Mouse (Mus musculus) heart, adult 2 months (tissue): ENCODE data around the gene Fam20b. TPM values are rescaled to one million over a fixed set of nuclear protein-coding genes. Genes with fewer than 3 reads are reported as not detected.
A peak's percentile ranks its signal among the peaks of the same experiment; 100 is the strongest.

Source experiments
- DNase-seq, 2 experiments: peaks; one replicate each; pipeline ENCODE4 v3.0.0; 2021
- H3K27ac ChIP-seq: fragments of 200-600 bp; 2 replicates; pipeline ENCODE4 v1.8.1; 2022
- H3K27me3 ChIP-seq: fragments of 200-500 bp; 2 replicates; pipeline ENCODE4 v1.6.1; 2012; ENCODE audit warnings: mild to moderate bottlenecking, low read length, inconsistent platforms, mixed read lengths; ENCODE audit not compliant: control insufficient read depth, insufficient read depth
- H3K36me3 ChIP-seq: fragments of 200-500 bp; 2 replicates; pipeline ENCODE4 v1.6.1; 2012; ENCODE audit warnings: low read length, inconsistent platforms; ENCODE audit not compliant: control insufficient read depth, insufficient read depth
- H3K4me1 ChIP-seq: fragments of 200-500 bp; 2 replicates; pipeline ENCODE4 v1.6.1; 2011; ENCODE audit warnings: low read length; ENCODE audit not compliant: control insufficient read depth, insufficient read depth
- H3K4me3 ChIP-seq: fragments of 200-600 bp; 2 replicates; pipeline ENCODE4 v1.8.1; 2022
- H3K79me2 ChIP-seq: fragments of 200-500 bp; replicated peaks from 2 replicates; pipeline ENCODE4 v1.6.1; 2012; ENCODE audit warnings: mild to moderate bottlenecking, inconsistent platforms, low read length, moderate library complexity, mixed read lengths; ENCODE audit not compliant: control insufficient read depth, insufficient read depth
- H3K9ac ChIP-seq: fragments of 200-500 bp; 2 replicates; pipeline ENCODE4 v1.6.1; 2012; ENCODE audit warnings: low read depth, mild to moderate bottlenecking, control low read depth, inconsistent platforms, low read length, mixed read lengths
- CTCF ChIP-seq: fragments of 200-600 bp; IDR thresholded peaks from 2 replicates; pipeline ENCODE4 v1.8.1; 2022; ENCODE audit warnings: antibody characterized with exemption, mild to moderate bottlenecking, moderate library complexity
- EP300 ChIP-seq: fragments of 200-500 bp; IDR thresholded peaks from 2 replicates; pipeline ENCODE4 v1.6.1; 2011; ENCODE audit warnings: low read depth, low read length, control low read depth; ENCODE audit not compliant: insufficient read depth
- POLR2A ChIP-seq: fragments of 200-500 bp; IDR thresholded peaks from 2 replicates; pipeline ENCODE4 v1.6.1; 2011; ENCODE audit warnings: mild to moderate bottlenecking, low read depth, low read length, control low read depth; ENCODE audit not compliant: insufficient read depth
- WGBS: fragments of 180-500 bp; shearing (Covaris S2); methylation state at CpG from one replicate; pipeline ENCODE4 v1.1.7; 2018; 5-methylcytosine and 5-hydroxymethylcytosine counted together
- intact Hi-C: fragments of 180-260 bp; cut with DNase I; formaldehyde crosslinking; loops from one replicate; pipeline ENCODE4 v1.15.1; 2025
- polyA plus RNA-seq: library from polyadenylated mRNA; depleted of rRNA; stranded (reverse); fragments of >200 nt; gene quantifications from 2 replicates; pipeline ENCODE4 v1.2.3, GENCODE M21; 2012
- total RNA-seq, 2 experiments: library from RNA; stranded (reverse); gene quantifications; 2 replicates each; pipeline ENCODE4 v1.2.3; 2021

The Fam20b gene
- total and polyA plus RNA-seq, 3 experiments, result 24.6 to 62.8 (median 53.5) TPM

DNA sequence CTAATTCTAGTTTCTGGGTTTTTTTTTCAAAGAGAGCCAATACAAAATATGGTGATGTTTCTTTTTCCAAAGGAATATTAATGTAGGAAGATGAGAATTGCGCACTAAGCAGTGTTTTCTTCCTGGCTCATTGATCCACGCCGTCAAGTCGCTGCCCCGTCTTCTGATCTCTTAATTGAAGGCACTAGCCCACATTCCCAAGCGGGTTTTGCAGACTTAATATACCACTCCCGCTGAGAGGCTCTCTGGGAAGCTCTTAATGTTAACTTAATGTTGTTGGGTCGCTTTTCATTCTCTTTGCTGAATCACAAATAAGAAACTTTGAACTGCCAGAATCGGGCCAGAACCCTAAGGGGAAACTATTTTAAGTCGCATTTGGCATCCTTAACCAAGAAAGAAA, 74.8 kb downstream of the Fam20b start:
- no peak for DNase-seq
- WGBS, result 93% methylated on average over 10 of the region's 10 CpGs
- no peak overlapping the region for H3K4me3 ChIP-seq
- intact Hi-C loops, result no loop called here
- H3K4me1 ChIP-seq, result no peaks in the 10 kb centered on the region; the same call in 1 of the 2 replicates
- H3K36me3 ChIP-seq, result no peaks in the 10 kb centered on the region
- H3K9ac ChIP-seq, result no peak overlapping the region
- no peak overlapping the region for H3K27ac ChIP-seq
- H3K79me2 ChIP-seq, result no peaks in the 10 kb centered on the region
- H3K27me3 ChIP-seq, result no peaks in the 10 kb centered on the region
- TF ChIP-seq POLR2A, result no peak
- no peak for TF ChIP-seq CTCF
- TF ChIP-seq EP300, result no peak

DNA sequence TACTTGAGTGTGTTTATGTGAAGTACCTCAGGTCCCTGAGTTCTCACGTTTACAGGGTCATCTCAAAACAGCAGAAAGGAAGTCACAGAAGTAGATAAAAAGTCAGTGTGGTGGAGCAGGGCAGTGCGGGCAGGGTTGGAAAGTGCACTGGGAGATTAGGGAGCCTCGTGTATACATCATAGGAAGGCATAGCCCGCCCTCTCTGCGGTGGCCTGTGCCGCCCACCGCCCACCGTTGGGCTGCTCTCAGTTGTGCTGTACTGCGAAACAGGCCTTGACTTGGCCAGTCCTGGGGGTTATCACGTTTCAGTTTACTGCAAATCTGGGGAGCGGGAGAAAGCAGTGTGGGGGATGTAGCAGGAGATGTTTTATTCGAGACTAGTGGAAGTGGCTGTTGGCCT, 76.1 kb downstream of the Fam20b start:
- intact Hi-C loops, result no loop called here
- WGBS, result 63% methylated on average over 12 of the region's 12 CpGs
- Histone ChIP-seq H3K79me2 (no peaks in the 10 kb centered on the region), H3K9ac (no peak overlapping the region), H3K4me1 (no peaks in the 10 kb centered on the region; the same call in 1 of the 2 replicates), H3K27ac (no peak overlapping the region), H3K4me3 (no peak overlapping the region), H3K36me3 (no peaks in the 10 kb centered on the region), H3K27me3 (no peaks in the 10 kb centered on the region)
- TF ChIP-seq CTCF (no peak), POLR2A (no peak), EP300 (no peak)
- DNase-seq, result no peak

DNA sequence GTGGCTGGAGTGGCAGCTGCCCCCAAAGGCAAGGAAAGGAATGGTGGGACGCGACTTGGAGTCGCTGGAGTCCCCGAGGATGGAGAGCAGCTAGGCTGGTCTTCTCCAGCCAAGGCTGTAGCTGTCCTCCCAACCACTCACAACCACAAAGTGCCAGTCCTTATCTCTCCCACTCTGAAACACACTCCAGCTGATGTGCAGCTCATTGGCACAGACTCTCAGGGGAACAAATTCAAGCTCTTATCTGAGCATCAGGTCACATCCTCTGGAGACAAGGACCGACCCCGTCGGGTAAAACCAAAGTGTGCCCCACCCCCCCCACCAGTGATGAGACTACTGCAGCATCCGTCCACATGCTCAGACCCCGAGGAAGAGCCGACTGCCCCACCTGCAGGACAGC, 77.1 kb downstream of the Fam20b start:
- WGBS, result 62% methylated on average over 10 of the region's 10 CpGs
- Histone ChIP-seq H3K27ac (no peak overlapping the region), H3K79me2 (no peaks in the 10 kb centered on the region), H3K4me1 (no peaks in the 10 kb centered on the region; the same call in 1 of the 2 replicates), H3K4me3 (no peak overlapping the region), H3K36me3 (no peaks in the 10 kb centered on the region), H3K9ac (no peak overlapping the region), H3K27me3 (no peaks in the 10 kb centered on the region)
- intact Hi-C loops, result no loop called here
- TF ChIP-seq POLR2A, result no peak
- no peak for TF ChIP-seq EP300
- no peak for TF ChIP-seq CTCF
- DNase-seq, result no peak

DNA sequence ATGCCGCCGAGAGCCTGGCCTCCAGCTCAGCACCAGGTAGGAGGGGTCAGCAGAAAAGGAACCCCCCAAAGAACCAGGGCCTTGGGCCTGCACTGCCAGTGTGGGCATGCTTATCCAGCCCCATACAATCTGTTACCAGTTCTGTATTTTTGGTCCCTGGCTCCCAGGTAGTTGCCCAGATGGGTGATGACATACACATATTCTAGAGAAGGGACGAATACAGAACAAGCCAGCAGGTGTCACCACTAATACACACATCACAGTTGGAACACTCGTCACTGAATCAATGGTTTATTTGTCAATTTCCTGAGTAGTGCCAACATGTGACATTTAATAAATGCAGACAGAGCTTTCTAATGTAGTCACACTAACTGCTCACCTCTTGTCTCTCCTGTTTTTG, 78.3 kb downstream of the Fam20b start:
- intact Hi-C loops, result loop anchor here (1.0 kb wide), 1 partner anchor 36 kb away; no protein-coding TSS in a partner anchor
- H3K27ac ChIP-seq, result no peak overlapping the region
- H3K27me3 ChIP-seq, result no peaks in the 10 kb centered on the region
- H3K4me1 ChIP-seq, result no peaks in the 10 kb centered on the region; the same call in 1 of the 2 replicates
- no peaks in the 10 kb centered on the region for H3K36me3 ChIP-seq
- no peak overlapping the region for H3K4me3 ChIP-seq
- 70% methylated on average over 4 of the region's 4 CpGs for WGBS
- TF ChIP-seq EP300 (no peak), CTCF (peak; percentile 65)
- H3K9ac ChIP-seq, result no peak overlapping the region
- DNase-seq, result no peak
- no peaks in the 10 kb centered on the region for H3K79me2 ChIP-seq

DNA sequence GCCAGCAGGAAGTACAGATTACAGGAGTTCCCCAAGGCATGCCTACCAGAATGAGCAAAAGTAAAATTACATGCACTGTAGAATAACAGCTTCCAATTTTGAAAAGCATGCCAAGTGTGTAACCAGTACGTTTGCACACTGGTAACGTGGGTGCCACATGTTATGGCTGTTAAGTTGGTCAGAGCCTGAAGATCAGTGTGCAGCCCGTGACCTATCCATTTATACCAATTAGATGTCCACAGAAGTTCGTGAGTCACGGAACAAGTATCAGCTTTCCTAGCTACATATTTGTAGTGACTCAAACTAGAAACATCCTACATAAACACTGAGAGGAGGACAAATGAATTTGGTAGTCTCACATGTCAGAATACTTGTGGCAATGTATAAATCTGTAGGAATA, 79.4 kb downstream of the Fam20b start:
- H3K27ac ChIP-seq, result no peak overlapping the region
- TF ChIP-seq CTCF, result no peak
- TF ChIP-seq POLR2A, result no peak
- no peak for TF ChIP-seq EP300

DNA sequence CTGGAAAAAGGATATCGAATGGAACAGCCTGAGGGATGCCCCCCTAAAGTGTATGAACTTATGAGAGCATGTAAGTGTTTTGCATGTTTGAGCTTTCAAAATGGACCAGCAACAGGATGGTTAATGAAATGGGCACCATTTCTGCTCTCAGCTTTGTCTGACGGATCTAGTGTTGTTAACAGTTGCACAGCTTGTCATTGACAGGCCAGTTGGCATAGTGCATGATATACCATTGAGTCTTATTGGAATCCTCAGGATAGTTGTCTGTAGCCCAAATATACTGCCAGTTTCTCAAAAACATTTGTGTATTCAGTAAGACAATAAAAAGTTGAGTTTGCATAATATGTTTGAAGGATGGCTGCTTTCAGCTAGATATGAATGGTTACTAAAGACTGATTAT, 83.7 kb downstream of the Fam20b start:
- no peaks in the 10 kb centered on the region for H3K27me3 ChIP-seq
- no peaks in the 10 kb centered on the region; the same call in 1 of the 2 replicates for H3K4me1 ChIP-seq
- intact Hi-C loops, result no loop called here
- TF ChIP-seq EP300, result no peak
- TF ChIP-seq CTCF, result no peak
- H3K4me3 ChIP-seq, result no peak overlapping the region
- H3K79me2 ChIP-seq, result no peaks in the 10 kb centered on the region
- no peak overlapping the region for H3K27ac ChIP-seq
- no peaks in the 10 kb centered on the region for H3K36me3 ChIP-seq
- no peak overlapping the region for H3K9ac ChIP-seq
- no peak for DNase-seq
- 90% methylated on average over 2 of the region's 2 CpGs for WGBS

More for the DNA sequence above, 79.4 kb downstream of the Fam20b start:
- H3K79me2 ChIP-seq, result no peaks in the 10 kb centered on the region
- no peaks in the 10 kb centered on the region; the same call in 1 of the 2 replicates for H3K4me1 ChIP-seq
- intact Hi-C loops, result no loop called here
- WGBS, result 81% methylated on average over 5 of the region's 5 CpGs
- no peaks in the 10 kb centered on the region for H3K27me3 ChIP-seq
- no peaks in the 10 kb centered on the region for H3K36me3 ChIP-seq
- no peak overlapping the region for H3K4me3 ChIP-seq
- H3K9ac ChIP-seq, result no peak overlapping the region
- DNase-seq, result no peak
